ENCODE assay signal across 8 mouse cellular contexts in genomic region chr9:66795464-66796324, GRCm38 (mm10). TPM values are rescaled to one million over a fixed set of nuclear protein-coding genes. Genes with fewer than 3 reads are reported as not detected.
DNase-seq lines count a peak whose midpoint lies in the region; ATAC-seq and TF ChIP-seq lines count a peak whose summit lies in the region.

Aph1b (minus strand) TSS chr9:66795490.

- H3K9me3 ChIP-seq in ES-Bruce4 (replicated peaks; ENCODE audit: control insufficient read depth, insufficient read depth, low read length, poor library complexity, severe bottlenecking): no peaks in the 10 kb centered on the region
- H3K9me3 ChIP-seq in forebrain, embryonic 13.5 days (replicated peaks): no peaks in the 10 kb centered on the region
- no peaks in the 10 kb centered on the region for H3K9me3 ChIP-seq in liver, postnatal 0 days (ENCODE audit: low read length)
- H3K9me3 ChIP-seq in neural tube, embryonic 14.5 days (ENCODE audit: control insufficient read depth, low read length): no peaks in the 10 kb centered on the region

- peak within 1 kb of the TSS; percentile 72 for H3K4me2 ChIP-seq in forebrain, embryonic 13.5 days
- H3K4me2 ChIP-seq in liver, postnatal 0 days (ENCODE audit: low read depth, low read length): peak within 1 kb of the TSS; percentile 80
- H3K4me2 ChIP-seq in neural tube, embryonic 14.5 days (ENCODE audit: low read depth, low read length): peak within 1 kb of the TSS; percentile 83

- no peaks in the 10 kb centered on the region for H3K4me1 ChIP-seq in ES-Bruce4 (ENCODE audit: control insufficient read depth, insufficient read depth, low read length)
- peaks cover 17% of the 10 kb centered on the region for H3K4me1 ChIP-seq in forebrain, embryonic 13.5 days
- H3K4me1 ChIP-seq in liver, postnatal 0 days (ENCODE audit: insufficient read depth): 0 out of 2 replicates have a peak, but pooled peaks cover 15% of the 10 kb centered on the region
- peaks cover 4% of the 10 kb centered on the region; the same call in 1 of the 2 replicates for H3K4me1 ChIP-seq in neural tube, embryonic 14.5 days (ENCODE audit: control insufficient read depth, insufficient read depth, low read length)

- intact Hi-C loops in heart, postnatal 10 days (cut with DNase I): loop anchor here (2.0 kb wide), 1 partner anchor 29 kb away; no protein-coding TSS in a partner anchor

- H3K27ac ChIP-seq in ES-Bruce4 (ENCODE audit: insufficient read depth, low read length): no peak within 1 kb of the TSS
- peak within 1 kb of the TSS; percentile 85 for H3K27ac ChIP-seq in forebrain, embryonic 13.5 days
- peak within 1 kb of the TSS; percentile 83 for H3K27ac ChIP-seq in liver, postnatal 0 days (ENCODE audit: low read depth)
- peak within 1 kb of the TSS; percentile 91 for H3K27ac ChIP-seq in neural tube, embryonic 14.5 days (ENCODE audit: low read depth, low read length)

- under 1% methylated on average over 42 of the region's 42 CpGs for WGBS in forebrain, embryonic 13.5 days
- under 1% methylated on average over 42 of the region's 42 CpGs for WGBS in large intestine, adult 2 months
- under 1% methylated on average over 42 of the region's 42 CpGs for WGBS in liver, postnatal 0 days (ENCODE audit: insufficient replicate concordance)
- 0% methylated on average over 42 of the region's 42 CpGs for WGBS in neural tube, embryonic 14.5 days

- peak within 1 kb of the TSS; percentile 8; the same call in 1 of the 2 replicates for H3K9ac ChIP-seq in ES-Bruce4 (ENCODE audit: low read depth, poor library complexity, severe bottlenecking)
- peak within 1 kb of the TSS; percentile 83 for H3K9ac ChIP-seq in forebrain, embryonic 13.5 days
- H3K9ac ChIP-seq in liver, postnatal 0 days (replicated peaks): peak within 1 kb of the TSS; percentile 61
- H3K9ac ChIP-seq in neural tube, embryonic 14.5 days (replicated peaks; ENCODE audit: low read depth, low read length): peak within 1 kb of the TSS; percentile 88

- peaks cover 2% of the 10 kb centered on the region for H3K27me3 ChIP-seq in ES-Bruce4 (ENCODE audit: control insufficient read depth, insufficient read depth, low read length, poor library complexity, severe bottlenecking)
- H3K27me3 ChIP-seq in forebrain, embryonic 13.5 days: no peaks in the 10 kb centered on the region
- no peaks in the 10 kb centered on the region for H3K27me3 ChIP-seq in liver, postnatal 0 days (ENCODE audit: insufficient read depth, low read length)
- no peaks in the 10 kb centered on the region for H3K27me3 ChIP-seq in neural tube, embryonic 14.5 days (ENCODE audit: control insufficient read depth, insufficient read depth, low read length)

- TF ChIP-seq POLR2A in ES-Bruce4 (IDR thresholded peaks at IDR 0.05; ENCODE audit: insufficient read depth, low read length): no peak

- TF ChIP-seq EP300 in ES-Bruce4 (IDR thresholded peaks at IDR 0.05; ENCODE audit: insufficient read depth, low read depth, low read length): 0 out of 2 replicates have a peak, but pooled peaks have one; percentile 4
- no peak for TF ChIP-seq EP300 in liver, postnatal 0 days (IDR thresholded peaks at IDR 0.05; ENCODE audit: low read depth)

- DNase-seq in heart, postnatal 10 days: peak; percentile 96 to 98
- DNase-seq in large intestine, adult 2 months (ENCODE audit: low read depth, low spot score): peak; percentile 95
- peak; percentile 97 for DNase-seq in liver, postnatal 0 days
- DNase-seq in testis, postnatal 10 days (ENCODE audit: low spot score): peak; percentile 96

- peak within 1 kb of the TSS; percentile 93 for H3K4me3 ChIP-seq in ES-Bruce4 (ENCODE audit: low read depth, low read length)
- H3K4me3 ChIP-seq in forebrain, embryonic 13.5 days: peak within 1 kb of the TSS; percentile 73
- peak within 1 kb of the TSS; percentile 52 for H3K4me3 ChIP-seq in liver, postnatal 0 days (ENCODE audit: low read depth, low read length)
- peak within 1 kb of the TSS; percentile 71 for H3K4me3 ChIP-seq in neural tube, embryonic 14.5 days (ENCODE audit: low read depth, low read length)

- TF ChIP-seq CTCF in ES-Bruce4 (IDR thresholded peaks at IDR 0.05; ENCODE audit: low read depth, low read length): no peak
- TF ChIP-seq CTCF in liver, postnatal 0 days (IDR thresholded peaks at IDR 0.05; ENCODE audit: low read depth): no peak

- H3K36me3 ChIP-seq in ES-Bruce4 (ENCODE audit: control insufficient read depth, insufficient read depth, low read length, poor library complexity, severe bottlenecking): no peaks in the 10 kb centered on the region
- H3K36me3 ChIP-seq in forebrain, embryonic 13.5 days (ENCODE audit: poor library complexity, severe bottlenecking): no peaks in the 10 kb centered on the region
- no peaks in the 10 kb centered on the region for H3K36me3 ChIP-seq in liver, postnatal 0 days (replicated peaks; ENCODE audit: insufficient read depth, low read length)
- H3K36me3 ChIP-seq in neural tube, embryonic 14.5 days (ENCODE audit: control insufficient read depth, insufficient read depth, low read length): no peaks in the 10 kb centered on the region

- peak; percentile 95 for ATAC-seq in cerebellum, adult (ENCODE audit: insufficient number of reproducible peaks, low FRiP score, low TSS enrichment)
- peak; percentile 99 for ATAC-seq in forebrain, embryonic 13.5 days
- peak; percentile 94 for ATAC-seq in liver, postnatal 0 days
- peak; percentile 99 for ATAC-seq in neural tube, embryonic 14.5 days (ENCODE audit: low read depth)

RNA-seq across cellular contexts. Expression of gene Aph1b, which starts in this region (rescaled TPM):
- polyA plus RNA-seq in ES-Bruce4 (2011; ENCODE audit: insufficient read depth, insufficient read length, low read depth, missing spikeins): 4.5 and 7.0 TPM in 2 replicates
- 24.7 and 25.9 TPM in 2 replicates for polyA plus RNA-seq in forebrain, embryonic 13.5 days (2015; fragmentation: Nextera tagmentation; extraction: Ambion mirVana)
- 1 to 10 TPM; 6.5 to 8.1 TPM for total RNA-seq in heart, postnatal 10 days (2021)
- polyA plus RNA-seq in large intestine, adult 2 months (2012; rRNA removed): 1.6 and 2.0 TPM in 2 replicates
- polyA plus RNA-seq in liver, postnatal 0 days (2015; fragmentation: Nextera tagmentation; extraction: Ambion mirVana): 2.0 and 2.1 TPM in 2 replicates
- polyA plus RNA-seq in neural tube, embryonic 14.5 days (2014; fragmentation: Nextera tagmentation; extraction: Ambion mirVana): 27.4 and 29.3 TPM in 2 replicates

Comparison
In these comparisons a context has a peak if more than half of its experiments do, and no peak if none do; other contexts are left out.
1. H3K9ac ChIP-seq: peak in every context shown above with its lines; median percentile 88 in neural tube, embryonic 14.5 days; 83 in forebrain, embryonic 13.5 days; 61 in liver, postnatal 0 days; 8 in ES-Bruce4.